Mouse (Mus musculus) neutrophil, adult 5-6 weeks (primary cell): ENCODE measurements at regions not wholly inside any gene's neighbourhood (a gene's known extent, or its start where the extent isn't known, plus 50 kb on each side); places are given as distances from the start of the nearest gene placed in this dataset.
A peak's percentile ranks its signal among the peaks of the same experiment; 100 is the strongest.

Experiments used
- ATAC-seq: fragments of 151-379, 151-347 bp; 2 replicates; pipeline ENCODE4 v1.8.0; 2017; ENCODE audit warnings: mild to moderate bottlenecking, moderate TSS enrichment; ENCODE audit not compliant: insufficient number of reproducible peaks, poor library complexity, low FRiP score, severe bottlenecking; ENCODE audit errors: extremely low read depth

DNA sequence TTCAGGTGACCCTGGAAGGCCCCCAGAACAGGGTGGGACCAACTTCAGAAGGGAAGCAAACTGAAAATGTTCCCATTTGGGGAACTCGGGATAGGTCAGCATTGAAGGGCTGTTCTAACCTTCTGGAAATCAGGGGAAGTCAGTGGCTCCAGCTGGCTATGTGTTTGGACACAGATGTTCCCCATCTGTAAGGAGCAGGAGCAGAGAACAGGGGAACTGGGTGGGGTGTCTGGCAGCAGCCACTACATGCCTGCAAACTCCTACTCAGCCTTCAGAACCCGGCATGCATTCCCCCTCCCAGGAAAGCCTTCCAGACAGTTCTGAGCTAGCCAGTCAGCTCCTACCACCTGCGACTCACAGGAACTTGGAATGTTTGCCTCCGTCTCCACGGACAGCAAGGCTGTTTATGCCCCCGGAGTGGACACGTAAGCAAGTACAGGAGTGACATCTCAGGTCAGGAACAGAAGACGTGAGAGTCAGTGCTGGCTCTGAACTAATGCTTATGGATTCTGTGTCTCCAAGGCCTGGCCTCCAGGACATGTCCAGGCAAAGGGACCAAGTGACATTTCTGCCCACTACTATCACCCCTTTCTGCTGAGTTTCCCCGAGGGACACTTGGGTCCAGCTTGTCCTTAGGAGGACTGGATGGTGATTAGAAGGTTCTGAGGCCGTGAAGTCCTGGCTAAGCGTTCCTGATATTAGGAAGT is 108.6 kb upstream of the Tmem189 start:
- no peak for ATAC-seq

GRCm38 (mm10) chr2:167795491-167795890 is 105.9 kb upstream of the Tmem189 start:
- no peak for ATAC-seq

DNA sequence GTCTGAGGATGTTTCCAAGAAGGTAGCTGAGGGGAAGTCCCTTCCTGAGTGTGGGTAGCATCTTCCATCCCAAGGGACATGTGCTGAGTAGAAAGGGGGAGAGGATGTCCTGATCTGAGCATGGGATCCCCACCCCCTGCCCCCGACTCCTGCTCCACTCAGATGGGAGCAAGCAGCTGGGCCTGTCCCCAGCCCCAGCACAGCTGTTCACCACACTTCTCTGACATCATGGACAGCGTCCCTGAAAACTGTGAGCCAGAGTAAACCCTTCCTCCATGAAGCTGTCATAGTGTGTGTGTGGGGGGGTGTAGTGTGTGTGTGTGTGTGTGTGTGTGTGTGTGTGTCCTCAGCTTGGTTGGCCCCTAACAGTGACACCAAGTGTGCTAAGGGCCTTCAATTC is 104.3 kb upstream of the Tmem189 start:
- no peak for ATAC-seq

DNA sequence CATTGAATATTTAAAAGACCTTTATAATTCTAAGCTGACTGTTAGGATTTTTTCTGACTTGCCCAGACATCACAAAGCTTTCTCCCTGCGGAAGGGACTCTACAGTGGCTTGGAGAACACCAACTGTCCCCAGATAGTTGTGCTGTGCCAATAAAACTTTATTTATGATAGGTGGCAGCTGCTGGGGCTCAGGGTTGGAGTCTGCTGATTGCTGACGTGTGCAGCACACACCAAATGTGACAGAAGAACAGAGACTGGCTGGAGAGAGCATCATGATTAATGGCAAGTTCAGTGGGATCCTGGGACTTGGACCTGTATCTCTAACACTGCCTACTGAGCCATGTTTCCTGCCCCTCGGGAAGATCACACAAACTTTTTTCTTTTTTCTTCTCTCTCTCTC is 103.1 kb upstream of the Tmem189 start:
- ATAC-seq = no peak

DNA sequence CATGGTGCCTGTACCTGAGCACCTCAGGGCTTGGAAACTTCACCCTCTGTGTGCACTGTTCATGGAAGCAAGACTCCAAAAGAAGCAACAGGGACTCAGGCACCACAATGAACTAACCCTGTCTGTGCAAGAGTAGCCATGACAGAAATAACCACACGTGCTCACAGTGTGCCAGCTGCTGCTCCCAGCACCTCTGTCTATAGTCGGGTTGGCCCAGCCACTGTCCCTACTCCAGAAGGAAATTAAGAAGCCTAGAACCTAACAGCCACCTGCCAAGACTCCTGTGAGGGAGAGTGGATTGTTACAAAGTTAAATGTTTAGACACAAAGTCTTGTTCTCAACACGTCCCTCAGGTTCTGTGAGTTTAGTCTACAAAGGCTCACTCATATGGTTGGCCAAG is 102.7 kb upstream of the Tmem189 start:
- ATAC-seq = no peak

DNA sequence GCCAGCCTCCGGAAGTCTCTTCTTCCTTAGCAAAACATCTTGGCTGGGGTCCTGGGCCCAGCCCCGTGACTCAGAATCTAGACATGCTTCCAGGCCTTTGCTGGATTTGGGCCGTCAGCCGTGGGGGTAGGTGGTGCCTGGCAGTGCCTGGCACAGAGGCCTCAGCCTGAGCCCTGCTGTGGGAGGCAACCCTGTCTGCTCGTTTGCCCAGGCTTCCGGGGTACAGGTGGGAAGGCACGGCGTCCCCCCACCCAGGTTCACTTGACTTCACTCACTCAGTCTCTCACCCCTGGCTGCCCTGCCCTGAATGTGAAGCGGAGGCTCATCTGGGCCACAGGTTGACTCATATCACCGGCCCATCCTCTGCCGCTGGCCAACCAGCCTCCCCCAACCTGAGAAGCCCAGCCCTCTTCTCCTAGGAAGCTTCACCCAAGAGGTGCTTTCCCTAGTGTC is 99.9 kb upstream of the Tmem189 start:
- ATAC-seq = no peak

GRCm38 (mm10) chr2:167786951-167787350 is 97.3 kb upstream of the Tmem189 start:
- no peak for ATAC-seq

DNA sequence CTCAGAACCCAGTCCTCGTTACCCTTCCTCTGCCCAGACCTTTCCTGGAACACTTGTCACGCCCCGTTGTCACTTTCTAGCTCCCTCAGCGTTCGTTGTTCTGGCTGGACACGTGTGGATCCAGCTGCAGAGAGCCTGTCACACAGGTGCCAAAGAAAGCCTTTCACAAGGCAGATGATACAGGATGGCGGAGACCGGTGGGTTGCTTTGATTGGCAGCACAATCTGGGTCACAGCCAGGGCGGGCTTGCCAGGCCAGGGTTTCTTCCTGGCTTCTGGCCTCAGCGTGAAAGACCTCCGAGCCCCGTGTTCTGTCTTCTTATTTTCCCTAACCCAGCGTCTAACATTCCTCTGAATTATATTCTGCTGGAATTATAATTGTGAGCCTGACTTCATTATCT is 94.7 kb upstream of the Tmem189 start:
- ATAC-seq = no peak

GRCm38 (mm10) chr2:167783374-167783773 is 93.8 kb upstream of the Tmem189 start:
- no peak for ATAC-seq

DNA sequence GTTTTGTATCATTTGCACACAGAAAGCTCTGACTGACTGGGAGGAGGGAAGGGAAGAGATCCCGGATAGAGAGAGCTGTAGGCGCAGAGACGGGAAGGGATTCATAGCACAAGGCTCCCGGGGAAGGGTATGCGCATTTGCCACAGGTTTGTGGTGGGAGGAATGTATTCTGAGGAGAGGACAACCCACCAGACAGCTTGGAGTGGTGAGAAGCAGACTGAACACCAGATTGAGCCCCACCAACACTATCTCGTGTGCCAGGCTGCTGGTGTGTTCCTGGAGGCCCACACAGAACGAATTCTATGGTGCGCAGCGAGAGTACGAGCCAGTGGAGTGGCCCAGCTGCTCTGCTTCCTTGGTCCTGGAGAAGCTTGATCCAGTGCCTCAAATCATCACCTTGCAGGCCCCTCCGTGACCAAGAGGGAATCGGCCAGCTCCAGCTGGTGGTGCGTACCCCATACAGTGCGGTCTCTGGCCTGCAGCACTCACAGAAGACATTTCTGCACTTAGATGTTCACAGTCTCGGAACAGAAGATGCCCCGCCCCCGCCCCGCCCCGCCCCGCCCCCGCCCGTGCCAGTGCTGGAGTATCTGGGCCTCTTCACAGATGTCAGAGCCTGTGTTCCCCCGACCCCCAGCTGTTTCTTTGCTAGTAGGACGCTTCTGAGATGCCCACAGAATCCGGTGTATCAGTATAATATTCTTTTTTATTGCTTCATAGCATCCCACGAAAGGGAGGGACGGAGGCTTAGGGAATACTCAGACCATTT is 92.8 kb upstream of the Tmem189 start:
- no peak for ATAC-seq

- ATAC-seq = no peak
These were observed 91.9 kb upstream of the Tmem189 start for GRCm38 (mm10) chr2:167781496-167781895.

DNA sequence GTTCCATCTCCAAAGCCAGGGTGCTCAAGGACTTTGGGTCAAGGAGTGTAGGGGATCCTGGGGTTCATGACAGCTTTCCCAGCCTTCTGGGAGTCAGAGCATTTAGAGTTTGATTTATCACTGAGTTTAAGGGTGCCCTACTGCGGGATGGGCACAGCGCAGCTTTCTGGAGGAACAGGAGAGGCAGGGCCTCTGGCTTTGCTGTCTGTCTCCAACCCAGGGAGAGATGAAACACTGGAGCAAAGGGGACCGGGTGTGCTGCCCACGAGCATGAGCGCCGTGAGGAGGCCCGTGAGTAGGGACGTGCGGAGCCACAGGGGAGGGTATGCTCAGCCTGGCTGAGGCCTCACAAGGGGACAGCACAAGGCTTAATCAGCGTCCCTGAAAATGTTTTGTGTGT is 89.1 kb upstream of the Tmem189 start:
- ATAC-seq = no peak

DNA sequence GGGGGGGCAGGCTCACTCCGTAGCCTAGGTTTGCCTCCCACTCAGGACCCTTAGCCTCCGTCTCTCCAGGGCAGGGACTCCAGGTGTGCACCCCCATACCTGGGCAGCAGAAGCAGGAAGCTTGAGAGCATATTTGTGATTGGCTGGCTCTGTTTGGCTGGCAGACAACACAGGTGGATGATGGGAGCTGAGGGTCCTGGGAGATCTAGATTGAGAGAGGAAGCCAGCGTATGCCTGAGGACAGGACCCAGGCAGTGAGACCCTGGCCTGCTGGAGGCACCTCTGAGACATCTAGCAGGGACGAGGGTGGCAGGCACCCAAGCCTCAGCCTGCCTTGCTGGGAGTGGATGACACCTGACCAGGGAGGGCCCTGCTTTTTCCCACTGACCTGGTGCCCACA is 88.6 kb upstream of the Tmem189 start:
- ATAC-seq = no peak

- ATAC-seq = peak; percentile 39
These were observed 87.9 kb upstream of the Tmem189 start for GRCm38 (mm10) chr2:167777331-167778085.

DNA sequence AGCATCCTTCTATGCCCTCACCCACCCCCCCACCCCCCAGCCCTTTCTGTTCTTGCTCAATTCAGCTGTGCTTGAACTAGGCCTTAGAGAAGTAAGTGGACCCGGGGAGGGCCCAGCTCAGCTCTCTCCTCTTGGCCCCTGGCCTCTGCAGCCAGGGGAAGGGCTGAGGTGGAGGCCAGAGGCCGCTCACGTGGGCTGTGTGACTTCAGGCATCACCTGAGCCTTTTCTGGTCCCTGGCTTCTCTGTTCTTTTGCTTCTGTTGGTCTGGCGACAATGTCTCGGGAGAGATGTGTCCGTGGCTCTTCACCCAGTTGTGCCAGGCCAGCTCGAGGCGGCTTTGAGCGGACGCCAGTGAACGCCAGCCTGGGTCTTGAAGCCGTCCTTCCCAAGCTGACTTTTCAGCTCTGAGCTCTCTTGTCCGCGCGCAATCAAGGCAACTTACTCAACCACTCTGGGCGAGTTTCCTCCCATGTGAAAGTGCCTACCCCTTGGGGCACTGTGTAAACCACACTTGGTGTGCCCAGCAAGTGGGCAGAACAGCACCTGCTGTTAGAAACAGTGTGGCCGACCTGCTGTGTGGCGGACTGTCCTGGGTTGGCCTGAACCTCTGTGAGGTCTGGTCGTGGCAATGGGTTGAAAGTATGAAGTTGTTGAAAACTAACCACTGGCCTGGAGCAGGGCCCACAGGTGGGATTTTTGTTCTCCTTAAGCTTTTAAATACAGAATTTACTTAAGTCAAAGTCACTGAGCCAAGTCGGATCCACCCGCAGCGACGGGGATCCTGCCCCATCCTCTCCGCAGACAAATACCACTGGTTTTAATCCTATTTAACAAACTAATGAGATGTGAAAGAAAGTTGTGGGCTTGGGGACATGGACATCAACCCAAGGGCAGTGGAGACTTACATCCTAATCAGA is 86.9 kb upstream of the Tmem189 start:
- ATAC-seq = no peak

- ATAC-seq = peak; percentile 73
These were observed 85.7 kb upstream of the Tmem189 start for GRCm38 (mm10) chr2:167775218-167775915.

DNA sequence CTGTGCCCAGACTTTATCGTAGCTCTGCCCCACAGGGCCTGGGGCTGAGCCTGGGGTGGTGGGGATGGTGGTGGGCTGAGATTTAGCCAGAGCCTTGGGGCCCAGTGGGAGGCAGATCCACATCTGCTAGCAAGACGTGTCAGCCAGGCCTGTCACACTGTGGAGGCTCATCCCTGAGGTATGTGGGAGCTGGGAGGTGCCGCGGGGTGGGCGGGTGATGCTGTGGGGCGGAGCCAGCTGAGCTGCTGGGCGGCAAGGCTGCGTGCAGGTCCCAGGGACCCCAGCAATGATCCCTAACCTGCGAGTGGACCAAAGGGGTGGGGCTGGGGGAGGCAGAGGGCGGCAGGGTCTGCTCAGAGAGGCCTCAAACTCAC is 85.2 kb upstream of the Tmem189 start:
- ATAC-seq = no peak

GRCm38 (mm10) chr2:167774166-167774805 is 84.7 kb upstream of the Tmem189 start:
- no peak for ATAC-seq
